Mouse (Mus musculus) ES-Bruce4 (cell line): ENCODE measurements around the gene Cdkl4.

Source experiments
- CTCF ChIP-seq: IDR thresholded peaks from one replicate; pipeline ENCODE4 v1.8.1; 2011; ENCODE audit warnings: low read depth, low read length
- EP300 ChIP-seq: IDR thresholded peaks from 2 replicates; pipeline ENCODE4 v1.6.1; 2011; ENCODE audit warnings: low read depth, low read length; ENCODE audit not compliant: insufficient read depth
- POLR2A ChIP-seq: IDR thresholded peaks from one replicate; pipeline ENCODE4 v1.8.1; 2011; ENCODE audit warnings: low read length; ENCODE audit not compliant: insufficient read depth

GRCm38 (mm10) chr17:80621691-80622090 is 44.1 kb upstream of the Cdkl4 start:
- no peak for TF ChIP-seq POLR2A
- no peak for TF ChIP-seq CTCF
- no peak for TF ChIP-seq EP300
